Mouse (Mus musculus): ENCODE data around the gene Sirt1.

- TF ChIP-seq CTCF (IDR thresholded peaks at IDR 0.05; ENCODE audit: borderline replicate concordance, control insufficient read depth, extremely low read depth, insufficient read depth, low read length, poor library complexity) (no peak), POLR2A (IDR thresholded peaks at IDR 0.05; ENCODE audit: control insufficient read depth, extremely low read depth, insufficient read depth, low read length, poor library complexity) (no peak)
Observed at GRCm38 (mm10) chr10:63423591-63424474, 42.3 kb upstream of the Sirt1 start.

Measured in thymus, adult 2 months (tissue).